Mouse (Mus musculus) neural tube, embryonic 13.5 days (tissue): ENCODE measurements around the gene Ube2q1. TPM values are rescaled to one million over a fixed set of nuclear protein-coding genes. Genes with fewer than 3 reads are reported as not detected.
"Not testable (repeated sequence)": the region's sequence is repeated elsewhere in the genome, so short reads cannot be mapped to it uniquely, and the experiment has no call there.

Experiments
- ATAC-seq: fragments of 200-750 bp; cut with Nextera tagmentation; 2 replicates; pipeline ENCODE4 v1.8.0; 2017; ENCODE audit warnings: low read depth, mild to moderate bottlenecking, moderate TSS enrichment, moderate library complexity
- H3K27ac ChIP-seq: fragments of 300-500 bp; sonication (generic); replicated peaks from 2 replicates; pipeline ENCODE4 v1.5.1; 2015; ENCODE audit warnings: moderate library complexity, mild to moderate bottlenecking, inconsistent platforms
- H3K27me3 ChIP-seq: fragments of 300-500 bp; sonication (generic); 2 replicates; pipeline ENCODE4 v1.6.1; 2015; ENCODE audit warnings: mild to moderate bottlenecking, inconsistent platforms
- H3K36me3 ChIP-seq: fragments of 300-500 bp; sonication (generic); 2 replicates; pipeline ENCODE4 v1.6.1; 2015; ENCODE audit warnings: mild to moderate bottlenecking, inconsistent platforms
- H3K4me1 ChIP-seq: fragments of 300-500 bp; sonication (generic); replicated peaks from 2 replicates; pipeline ENCODE4 v1.6.1; 2015; ENCODE audit warnings: inconsistent platforms
- H3K4me2 ChIP-seq: fragments of 300-500 bp; sonication (generic); 2 replicates; pipeline ENCODE4 v1.6.1; 2015; ENCODE audit warnings: inconsistent platforms, mild to moderate bottlenecking, moderate library complexity
- H3K4me3 ChIP-seq: fragments of 300-500 bp; sonication (generic); 2 replicates; pipeline ENCODE4 v1.5.1; 2015; ENCODE audit warnings: mild to moderate bottlenecking, inconsistent platforms
- H3K9ac ChIP-seq: fragments of 300-500 bp; sonication (generic); 2 replicates; pipeline ENCODE4 v1.6.1; 2015; ENCODE audit warnings: moderate library complexity, mild to moderate bottlenecking, inconsistent platforms
- H3K9me3 ChIP-seq: fragments of 300-500 bp; sonication (generic); 2 replicates; pipeline ENCODE4 v1.6.1; 2016; ENCODE audit warnings: inconsistent platforms
- WGBS: fragments of 180-500 bp; shearing (Covaris S2); methylation state at CpG from one replicate; pipeline ENCODE4 v1.1.7; 2015; 5-methylcytosine and 5-hydroxymethylcytosine counted together
- polyA plus RNA-seq: library from polyadenylated mRNA; unstranded; fragments of >200 nt; fragmentation: Nextera tagmentation; extraction: Ambion mirVana; gene quantifications from 2 replicates; pipeline ENCODE4 v1.2.1, GENCODE M21; 2015

Ube2q1 gene
- polyA plus RNA-seq, 1 experiment from 2014 or later: 15.2 TPM

- no peaks in the 10 kb centered on the region for H3K9me3 ChIP-seq
- no peak overlapping the region for H3K4me2 ChIP-seq
- 64% methylated on average over 2 of the region's 2 CpGs for WGBS
- no peaks in the 10 kb centered on the region for H3K36me3 ChIP-seq
- H3K9ac ChIP-seq: no peak overlapping the region
- no peak overlapping the region for H3K4me3 ChIP-seq
- H3K27me3 ChIP-seq: no peaks in the 10 kb centered on the region
- ATAC-seq: no peak
- H3K27ac ChIP-seq: no peak overlapping the region
- peaks cover 4% of the 10 kb centered on the region for H3K4me1 ChIP-seq
Measured at GRCm38 (mm10) chr3:89794616-89795015, 21.2 kb downstream of the Ube2q1 start.

GRCm38 (mm10) chr3:89795746-89796145 lies 22.3 kb downstream of the Ube2q1 start:
- H3K4me2 ChIP-seq: no peak overlapping the region
- WGBS: 79% methylated on average over 5 of the region's 5 CpGs
- H3K4me3 ChIP-seq: no peak overlapping the region
- H3K36me3 ChIP-seq: no peaks in the 10 kb centered on the region
- H3K27ac ChIP-seq: no peak overlapping the region
- no peak for ATAC-seq
- H3K4me1 ChIP-seq: peaks cover 5% of the 10 kb centered on the region
- no peaks in the 10 kb centered on the region for H3K9me3 ChIP-seq
- H3K9ac ChIP-seq: no peak overlapping the region
- no peaks in the 10 kb centered on the region for H3K27me3 ChIP-seq

GRCm38 (mm10) chr3:89796358-89796757 lies 22.9 kb downstream of the Ube2q1 start:
- Histone ChIP-seq H3K4me2 (no peak overlapping the region), H3K36me3 (no peaks in the 10 kb centered on the region), H3K4me3 (no peak overlapping the region), H3K27ac (no peak overlapping the region), H3K4me1 (peaks cover 5% of the 10 kb centered on the region), H3K9ac (no peak overlapping the region), H3K9me3 (no peaks in the 10 kb centered on the region), H3K27me3 (no peaks in the 10 kb centered on the region)
- 60% methylated on average over 4 of the region's 4 CpGs for WGBS
- ATAC-seq: no peak

GRCm38 (mm10) chr3:89798518-89798917 lies 25.1 kb downstream of the Ube2q1 start:
- Histone ChIP-seq H3K9ac (no peak overlapping the region), H3K9me3 (no peaks in the 10 kb centered on the region), H3K36me3 (no peaks in the 10 kb centered on the region), H3K27me3 (no peaks in the 10 kb centered on the region), H3K4me3 (no peak overlapping the region), H3K4me1 (peaks cover 5% of the 10 kb centered on the region), H3K4me2 (no peak overlapping the region), H3K27ac (no peak overlapping the region)
- no peak for ATAC-seq
- 92% methylated on average over 3 of the region's 3 CpGs for WGBS

- Histone ChIP-seq H3K36me3 (no peaks in the 10 kb centered on the region), H3K4me2 (peak overlapping the region; percentile 27; the same call in 1 of the 2 replicates), H3K27me3 (no peaks in the 10 kb centered on the region), H3K9ac (no peak overlapping the region), H3K4me1 (peaks cover 5% of the 10 kb centered on the region), H3K4me3 (no peak overlapping the region), H3K27ac (no peak overlapping the region), H3K9me3 (no peaks in the 10 kb centered on the region)
- 7% methylated on average over 13 of the region's 13 CpGs for WGBS
- no peak for ATAC-seq
Measured at GRCm38 (mm10) chr3:89799476-89799875, 26.1 kb downstream of the Ube2q1 start.

- 42% methylated on average over 3 of the region's 3 CpGs for WGBS
- not testable (repeated sequence) for H3K4me3 ChIP-seq, H3K27ac ChIP-seq, H3K4me2 ChIP-seq, ATAC-seq, H3K9ac ChIP-seq, H3K36me3 ChIP-seq, H3K9me3 ChIP-seq, H3K4me1 ChIP-seq, H3K27me3 ChIP-seq
Measured at GRCm38 (mm10) chr3:89800078-89800477, 26.7 kb downstream of the Ube2q1 start.

- H3K4me2 ChIP-seq: no peak overlapping the region
- 68% methylated on average over 5 of the region's 5 CpGs for WGBS
- no peak overlapping the region for H3K27ac ChIP-seq
- no peak overlapping the region for H3K4me3 ChIP-seq
- no peak for ATAC-seq
- no peak overlapping the region for H3K9ac ChIP-seq
- H3K27me3 ChIP-seq: no peaks in the 10 kb centered on the region
- H3K36me3 ChIP-seq: no peaks in the 10 kb centered on the region
- H3K4me1 ChIP-seq: peaks cover 5% of the 10 kb centered on the region
- no peaks in the 10 kb centered on the region for H3K9me3 ChIP-seq
Measured at GRCm38 (mm10) chr3:89800774-89801506, 27.5 kb downstream of the Ube2q1 start.

GRCm38 (mm10) chr3:89801507-89801847 lies 28.1 kb downstream of the Ube2q1 start:
- Histone ChIP-seq H3K9ac (no peak overlapping the region), H3K27me3 (no peaks in the 10 kb centered on the region), H3K9me3 (no peaks in the 10 kb centered on the region), H3K27ac (no peak overlapping the region), H3K36me3 (no peaks in the 10 kb centered on the region), H3K4me1 (peaks cover 5% of the 10 kb centered on the region), H3K4me3 (no peak overlapping the region), H3K4me2 (no peak overlapping the region)
- WGBS: 40% methylated on average over 3 of the region's 3 CpGs
- no peak for ATAC-seq

GRCm38 (mm10) chr3:89802876-89803275 lies 29.5 kb downstream of the Ube2q1 start:
- H3K9me3 ChIP-seq: no peaks in the 10 kb centered on the region
- H3K27ac ChIP-seq: no peak overlapping the region
- ATAC-seq: no peak
- WGBS: 78% methylated on average over 15 of the region's 15 CpGs
- no peak overlapping the region for H3K9ac ChIP-seq
- no peak overlapping the region for H3K4me2 ChIP-seq
- no peaks in the 10 kb centered on the region for H3K27me3 ChIP-seq
- H3K4me3 ChIP-seq: no peak overlapping the region
- H3K36me3 ChIP-seq: no peaks in the 10 kb centered on the region
- H3K4me1 ChIP-seq: peaks cover 5% of the 10 kb centered on the region

- H3K27me3 ChIP-seq: no peaks in the 10 kb centered on the region
- H3K4me1 ChIP-seq: no peaks in the 10 kb centered on the region
- no peaks in the 10 kb centered on the region for H3K36me3 ChIP-seq
- 0 out of 2 replicates have a peak, but pooled peaks cover 4% of the 10 kb centered on the region for H3K9me3 ChIP-seq
- H3K4me2 ChIP-seq: no peak overlapping the region
- H3K4me3 ChIP-seq: no peak overlapping the region
- no peak overlapping the region for H3K27ac ChIP-seq
- no peak overlapping the region for H3K9ac ChIP-seq
- ATAC-seq: no peak
- WGBS: 65% methylated on average over 4 of the region's 4 CpGs
Measured at GRCm38 (mm10) chr3:89805179-89805578, 31.8 kb downstream of the Ube2q1 start.

GRCm38 (mm10) chr3:89806751-89807150 lies 33.3 kb downstream of the Ube2q1 start:
- no peak overlapping the region for H3K27ac ChIP-seq
- no peak overlapping the region for H3K9ac ChIP-seq
- WGBS: 94% methylated on average over 2 of the region's 2 CpGs
- H3K4me3 ChIP-seq: no peak overlapping the region
- H3K4me1 ChIP-seq: no peaks in the 10 kb centered on the region
- no peaks in the 10 kb centered on the region for H3K27me3 ChIP-seq
- H3K4me2 ChIP-seq: no peak overlapping the region
- ATAC-seq: no peak
- H3K36me3 ChIP-seq: no peaks in the 10 kb centered on the region
- H3K9me3 ChIP-seq: 0 out of 2 replicates have a peak, but pooled peaks cover 5% of the 10 kb centered on the region

GRCm38 (mm10) chr3:89807171-89807570 lies 33.8 kb downstream of the Ube2q1 start:
- no peak overlapping the region for H3K27ac ChIP-seq
- H3K4me3 ChIP-seq: no peak overlapping the region
- 91% methylated on average over 3 of the region's 3 CpGs for WGBS
- no peak overlapping the region for H3K9ac ChIP-seq
- 0 out of 2 replicates have a peak, but pooled peaks cover 5% of the 10 kb centered on the region for H3K9me3 ChIP-seq
- no peaks in the 10 kb centered on the region for H3K4me1 ChIP-seq
- H3K4me2 ChIP-seq: no peak overlapping the region
- ATAC-seq: no peak
- no peaks in the 10 kb centered on the region for H3K27me3 ChIP-seq
- H3K36me3 ChIP-seq: no peaks in the 10 kb centered on the region

GRCm38 (mm10) chr3:89807881-89808280 lies 34.5 kb downstream of the Ube2q1 start:
- no peak overlapping the region for H3K4me2 ChIP-seq
- no peak overlapping the region for H3K9ac ChIP-seq
- no peak overlapping the region for H3K4me3 ChIP-seq
- H3K9me3 ChIP-seq: 0 out of 2 replicates have a peak, but pooled peaks cover 5% of the 10 kb centered on the region
- H3K27me3 ChIP-seq: no peaks in the 10 kb centered on the region
- 84% methylated on average over 5 of the region's 5 CpGs for WGBS
- ATAC-seq: no peak
- H3K27ac ChIP-seq: no peak overlapping the region
- H3K36me3 ChIP-seq: no peaks in the 10 kb centered on the region
- H3K4me1 ChIP-seq: no peaks in the 10 kb centered on the region
